Mouse (Mus musculus) CH12.LX (cell line): ENCODE measurements at regions not wholly inside any gene's neighbourhood (a gene's known extent, or its start where the extent isn't known, plus 50 kb on each side); places are given as distances from the start of the nearest gene placed in this dataset.

ENCODE experiments used
- DNase-seq: peaks from one replicate; pipeline ENCODE4 v3.0.0-alpha.2; 2013; ENCODE audit errors: extremely low read depth
- H3K27ac ChIP-seq: 2 replicates; pipeline ENCODE4 v1.5.1; 2012; ENCODE audit warnings: low read depth, mild to moderate bottlenecking, control low read depth, moderate library complexity; ENCODE audit not compliant: insufficient read depth
- H3K27me3 ChIP-seq: replicated peaks from 2 replicates; pipeline ENCODE3; 2012; ENCODE audit warnings: inconsistent platforms
- H3K36me3 ChIP-seq, 2 experiments: replicated peaks in 1 of 2; 2 replicates each; pipeline versions ENCODE3 to v1.6.1; 2012; ENCODE audit warnings: inconsistent platforms in 1 of 2, low read length in 1 of 2, mild to moderate bottlenecking in 1 of 2, mixed read lengths in 1 of 2, moderate library complexity in 1 of 2; ENCODE audit not compliant: control insufficient read depth in 1 of 2, insufficient read depth in 1 of 2
- H3K4me1 ChIP-seq, 2 experiments: 2 replicates each; pipeline ENCODE4 v1.6.1; 2012; ENCODE audit warnings: inconsistent platforms in 1 of 2, moderate library complexity in 1 of 2; ENCODE audit not compliant: insufficient read depth in 2 of 2, control insufficient read depth in 1 of 2
- H3K4me2 ChIP-seq: 2 replicates; pipeline ENCODE4 v1.6.1; 2012; ENCODE audit warnings: low read depth, mild to moderate bottlenecking, control low read depth; ENCODE audit not compliant: poor library complexity, insufficient read depth, severe bottlenecking
- H3K4me3 ChIP-seq, 3 experiments: fragments of 150-350 bp in 1 of 3; sonication (generic) in 1 of 3; replicated peaks in 1 of 3; 2 replicates each; pipeline versions ENCODE3 to v1.5.1; 2011 to 2012; ENCODE audit warnings: low read depth in 2 of 3, low read length in 2 of 3, mild to moderate bottlenecking in 2 of 3, moderate library complexity in 2 of 3, control low read depth in 1 of 3, improper control_type of control experiment in 1 of 3, inconsistent platforms in 1 of 3, mixed read lengths in 1 of 3; ENCODE audit not compliant: poor library complexity in 1 of 3
- H3K79me2 ChIP-seq: replicated peaks from 2 replicates; pipeline ENCODE4 v1.6.1; 2012; ENCODE audit warnings: mild to moderate bottlenecking, moderate library complexity; ENCODE audit not compliant: control insufficient read depth, poor library complexity, insufficient read depth, severe bottlenecking; ENCODE audit errors: extremely low read depth
- H3K9ac ChIP-seq: 2 replicates; pipeline ENCODE4 v1.6.1; 2012; ENCODE audit warnings: low read depth, mild to moderate bottlenecking, control low read depth, moderate library complexity; ENCODE audit not compliant: insufficient read depth
- H3K9me3 ChIP-seq: replicated peaks from 2 replicates; pipeline ENCODE3; 2012; ENCODE audit warnings: low read length, inconsistent platforms, mixed read lengths
- BHLHE40 ChIP-seq: IDR thresholded peaks from 2 replicates; pipeline ENCODE4 v1.6.1; 2011; ENCODE audit warnings: mild to moderate bottlenecking, low read depth, low read length, improper control_type of control experiment
- CHD2 ChIP-seq: IDR thresholded peaks from 2 replicates; pipeline ENCODE4 v1.6.1; 2011; ENCODE audit warnings: low read length, improper control_type of control experiment
- CTCF ChIP-seq, 2 experiments: IDR thresholded peaks in 1 of 2; conservative IDR thresholded peaks in 1 of 2; 2 replicates each; pipeline ENCODE4 v1.5.1; 2011 to 2012; ENCODE audit warnings: low read depth in 2 of 2, low read length in 2 of 2, improper control_type of control experiment in 1 of 2, inconsistent platforms in 1 of 2, mild to moderate bottlenecking in 1 of 2, moderate library complexity in 1 of 2
- E2F4 ChIP-seq: IDR thresholded peaks from 2 replicates; pipeline ENCODE4 v1.6.1; 2011; ENCODE audit warnings: low read depth, low read length, improper control_type of control experiment; ENCODE audit not compliant: insufficient replicate concordance
- ELF1 ChIP-seq: IDR thresholded peaks from 2 replicates; pipeline ENCODE4 v1.6.1; 2014; ENCODE audit warnings: low read depth, mild to moderate bottlenecking, inconsistent platforms, low read length, improper control_type of control experiment
- EP300 ChIP-seq: IDR thresholded peaks from 2 replicates; pipeline ENCODE4 v1.6.1; 2011; ENCODE audit warnings: low read length, improper control_type of control experiment
- ETS1 ChIP-seq: conservative IDR thresholded peaks from 2 replicates; pipeline ENCODE4 v1.6.1; 2012; ENCODE audit warnings: low read depth, mild to moderate bottlenecking, inconsistent platforms, low read length, improper control_type of control experiment, moderate library complexity
- GABPA ChIP-seq: IDR thresholded peaks from 2 replicates; pipeline ENCODE4 v1.6.1; 2012; ENCODE audit warnings: low read depth, low read length, improper control_type of control experiment, inconsistent platforms; ENCODE audit not compliant: insufficient replicate concordance
- IRF4 ChIP-seq: IDR thresholded peaks from 2 replicates; pipeline ENCODE4 v1.6.1; 2014; ENCODE audit warnings: low read depth, mild to moderate bottlenecking, inconsistent platforms, low read length, improper control_type of control experiment
- JUN ChIP-seq: IDR thresholded peaks from 2 replicates; pipeline ENCODE4 v1.6.1; 2011; ENCODE audit warnings: low read depth, mild to moderate bottlenecking, low read length, improper control_type of control experiment, moderate library complexity; ENCODE audit not compliant: insufficient read depth
- JUND ChIP-seq: conservative IDR thresholded peaks from 2 replicates; pipeline ENCODE4 v1.6.1; 2011; ENCODE audit warnings: low read depth, low read length, improper control_type of control experiment
- MAFK ChIP-seq: IDR thresholded peaks from 2 replicates; pipeline ENCODE4 v1.6.1; 2011; ENCODE audit warnings: low read length, improper control_type of control experiment; ENCODE audit not compliant: insufficient replicate concordance
- MAX ChIP-seq: IDR thresholded peaks from 2 replicates; pipeline ENCODE4 v1.6.1; 2011; ENCODE audit warnings: low read length, improper control_type of control experiment
- MAZ ChIP-seq: IDR thresholded peaks from 2 replicates; pipeline ENCODE4 v1.6.1; 2012; ENCODE audit warnings: low read depth, mild to moderate bottlenecking, inconsistent platforms, low read length, improper control_type of control experiment, moderate library complexity
- MEF2A ChIP-seq: IDR thresholded peaks from 2 replicates; pipeline ENCODE4 v1.6.1; 2014; ENCODE audit warnings: low read depth, mild to moderate bottlenecking, inconsistent platforms, low read length, improper control_type of control experiment, borderline replicate concordance
- MXI1 ChIP-seq: IDR thresholded peaks from 2 replicates; pipeline ENCODE4 v1.6.1; 2011; ENCODE audit warnings: mild to moderate bottlenecking, low read depth, low read length, improper control_type of control experiment
- MYC ChIP-seq: IDR thresholded peaks from 2 replicates; pipeline ENCODE4 v1.6.1; 2011; ENCODE audit warnings: low read depth, mild to moderate bottlenecking, improper control_type of control experiment, low read length
- NELFE ChIP-seq: IDR thresholded peaks from 2 replicates; pipeline ENCODE4 v1.6.1; 2011; ENCODE audit warnings: low read depth, low read length, improper control_type of control experiment
- PAX5 ChIP-seq: IDR thresholded peaks from 2 replicates; pipeline ENCODE4 v1.6.1; 2012; ENCODE audit warnings: low read length, inconsistent platforms, mixed read lengths
- POLR2A ChIP-seq: IDR thresholded peaks from 2 replicates; pipeline ENCODE4 v1.6.1; 2011; ENCODE audit warnings: low read depth, mild to moderate bottlenecking, improper control_type of control experiment, low read length
- POLR2AphosphoS2 ChIP-seq: IDR thresholded peaks from 2 replicates; pipeline ENCODE4 v1.6.1; 2011; ENCODE audit warnings: low read depth, low read length, improper control_type of control experiment
- RAD21 ChIP-seq: IDR thresholded peaks from 2 replicates; pipeline ENCODE4 v1.6.1; 2011; ENCODE audit warnings: low read depth, mild to moderate bottlenecking, low read length, improper control_type of control experiment, moderate library complexity
- RCOR1 ChIP-seq: conservative IDR thresholded peaks from 2 replicates; pipeline ENCODE4 v1.6.1; 2012; ENCODE audit warnings: low read depth, mild to moderate bottlenecking, inconsistent platforms, low read length, improper control_type of control experiment
- SMC3 ChIP-seq: IDR thresholded peaks from 2 replicates; pipeline ENCODE4 v1.6.1; 2011; ENCODE audit warnings: low read depth, low read length, improper control_type of control experiment
- TBP ChIP-seq: conservative IDR thresholded peaks from 2 replicates; pipeline ENCODE4 v1.6.1; 2011; ENCODE audit warnings: low read depth, low read length, improper control_type of control experiment
- TCF12 ChIP-seq: IDR thresholded peaks from 2 replicates; pipeline ENCODE4 v1.6.1; 2014; ENCODE audit warnings: low read depth, mild to moderate bottlenecking, inconsistent platforms, low read length, improper control_type of control experiment
- UBTF ChIP-seq: IDR thresholded peaks from 2 replicates; pipeline ENCODE4 v1.6.1; 2012; ENCODE audit warnings: low read depth, mild to moderate bottlenecking, inconsistent platforms, low read length, improper control_type of control experiment, moderate library complexity
- ZC3H11A ChIP-seq: IDR thresholded peaks from 2 replicates; pipeline ENCODE4 v1.6.1; 2012; ENCODE audit warnings: low read depth, mild to moderate bottlenecking, inconsistent platforms, low read length, improper control_type of control experiment
- ZKSCAN1 ChIP-seq: IDR thresholded peaks from 2 replicates; pipeline ENCODE4 v1.6.1; 2012; ENCODE audit warnings: low read depth, inconsistent platforms, low read length, improper control_type of control experiment, borderline replicate concordance
- ZMIZ1 ChIP-seq: IDR thresholded peaks from 2 replicates; pipeline ENCODE4 v1.6.1; 2012; ENCODE audit warnings: low read depth, mild to moderate bottlenecking, inconsistent platforms, low read length, improper control_type of control experiment
- ZNF384 ChIP-seq: IDR thresholded peaks from 2 replicates; pipeline ENCODE4 v1.6.1; 2012; ENCODE audit warnings: low read depth, low read length, improper control_type of control experiment, inconsistent platforms
- dilution Hi-C: fragments of 300-500 bp; cut with MboI; formaldehyde crosslinking; loops from 2 replicates; pipeline ENCODE4 v1.14.3; 2020; ENCODE audit warnings: low sequenced_read_pairs; ENCODE audit not compliant: extremely low pct_unique_long_range_greater_than_20kb, extremely low pct_ligation_motif_present
- in situ Hi-C: fragments of 300-500 bp; cut with MboI; formaldehyde crosslinking; loops from 3 replicates; pipeline ENCODE4 v1.14.3; 2019; ENCODE audit warnings: low sequenced_read_pairs, low pct_ligation_motif_present, low pct_unique_long_range_greater_than_20kb, mixed read lengths

DNA sequence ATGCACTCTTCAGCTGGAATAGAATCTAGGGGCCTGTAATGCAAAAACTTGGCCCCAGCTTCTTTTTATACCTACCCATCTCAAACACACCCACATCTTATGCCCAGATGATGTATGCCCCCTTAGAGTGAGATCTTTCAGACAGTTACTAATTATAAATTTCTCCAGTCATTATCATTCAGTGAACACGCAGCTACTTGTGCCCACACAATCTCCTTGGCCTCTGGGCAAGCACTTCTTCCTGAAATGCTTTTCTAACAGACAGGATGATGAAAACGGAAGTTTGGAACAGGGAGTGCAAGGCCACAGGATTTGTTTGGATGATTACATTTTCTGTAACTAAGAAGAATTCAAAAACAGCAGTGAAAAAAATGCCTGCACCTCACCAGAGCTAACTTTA, 100.4 kb upstream of the Pdc start:
- no peaks in the 10 kb centered on the region for H3K9me3 ChIP-seq
- H3K27me3 ChIP-seq = no peaks in the 10 kb centered on the region
- H3K4me3 ChIP-seq = no peak overlapping the region
- no peaks in the 10 kb centered on the region for H3K36me3 ChIP-seq
- H3K9ac ChIP-seq = no peak overlapping the region
- H3K4me2 ChIP-seq = no peak overlapping the region
- no peak overlapping the region for H3K27ac ChIP-seq
- H3K79me2 ChIP-seq = no peaks in the 10 kb centered on the region
- in situ Hi-C loops (no loop called here), dilution Hi-C loops (no loop called here)
- TF ChIP-seq MYC (no peak), RCOR1 (no peak), ZKSCAN1 (no peak), CTCF (conservative IDR thresholded peaks at IDR 0.05 in 1 of 2, IDR thresholded peaks at IDR 0.05 in 1 of 2; ENCODE audit: low read depth in 2 of 2, low read length in 2 of 2) (no peak), RAD21 (no peak), MEF2A (no peak), POLR2AphosphoS2 (no peak), BHLHE40 (no peak), ELF1 (no peak), MAZ (no peak), IRF4 (no peak), ZC3H11A (no peak), TCF12 (no peak), PAX5 (no peak), NELFE (no peak), UBTF (no peak), EP300 (no peak), ZNF384 (no peak)
- H3K4me1 ChIP-seq = 0 out of 4 replicates have a peak, but pooled peaks cover 0 to 3% of the 10 kb centered on the region in 2 experiments
- no peak for DNase-seq

DNA sequence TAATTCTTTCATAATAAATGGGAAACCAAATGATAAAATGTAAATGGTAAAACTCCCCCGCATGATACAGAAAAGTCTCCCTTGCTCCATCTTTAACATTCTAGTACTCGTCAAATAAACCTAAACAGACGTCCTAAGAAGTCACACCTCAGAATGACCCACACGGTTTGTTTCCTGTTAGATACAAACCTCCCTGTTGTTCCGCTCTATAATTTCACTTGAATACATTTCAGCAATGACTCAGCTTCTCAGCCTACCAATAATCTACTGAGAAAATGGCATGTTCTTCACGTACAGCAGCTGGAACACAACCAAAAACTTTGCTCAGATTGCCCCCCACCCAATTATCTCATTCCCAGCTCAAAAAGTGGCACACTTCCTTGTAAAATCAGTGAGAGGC, 93.7 kb upstream of the Pdc start:
- dilution Hi-C loops (no loop called here), in situ Hi-C loops (no loop called here)
- no peaks in the 10 kb centered on the region for H3K27me3 ChIP-seq
- no peak overlapping the region for H3K4me3 ChIP-seq
- no peak overlapping the region for H3K27ac ChIP-seq
- no peaks in the 10 kb centered on the region for H3K9me3 ChIP-seq
- H3K36me3 ChIP-seq = no peaks in the 10 kb centered on the region
- H3K4me2 ChIP-seq = 0 out of 2 replicates have a peak overlapping the region, but pooled peaks have one; percentile 26
- peaks cover 7 to 9% of the 10 kb centered on the region in 2 experiments for H3K4me1 ChIP-seq
- H3K79me2 ChIP-seq = no peaks in the 10 kb centered on the region
- no peak for TF ChIP-seq TCF12
- TF ChIP-seq MXI1 = no peak
- peak; percentile 83 for TF ChIP-seq IRF4
- TF ChIP-seq ETS1 = peak; percentile 56; the same call in 1 of the 2 replicates
- no peak for TF ChIP-seq ZKSCAN1
- TF ChIP-seq UBTF = no peak
- peak; percentile 57; the same call in 1 of the 2 replicates for TF ChIP-seq MAX
- peak; percentile 51 for TF ChIP-seq JUN
- TF ChIP-seq MAFK = no peak
- no peak for TF ChIP-seq TBP
- TF ChIP-seq POLR2A = no peak
- TF ChIP-seq RCOR1 = no peak
- TF ChIP-seq ZMIZ1 = no peak
- peak; percentile 58; the same call in 1 of the 2 replicates for TF ChIP-seq JUND
- no peak for TF ChIP-seq E2F4
- TF ChIP-seq BHLHE40 = peak; percentile 82
- no peak for TF ChIP-seq POLR2AphosphoS2
- TF ChIP-seq ZNF384 = no peak
- TF ChIP-seq MYC = no peak
- no peak for TF ChIP-seq GABPA
- TF ChIP-seq RAD21 = no peak
- TF ChIP-seq MEF2A = no peak
- peak; percentile 74 for TF ChIP-seq EP300
- no peak for TF ChIP-seq NELFE
- no peak for TF ChIP-seq CHD2
- no peak for TF ChIP-seq SMC3
- peak; percentile 59 for DNase-seq
- no peak overlapping the region for H3K9ac ChIP-seq
